Mouse (Mus musculus): ENCODE measurements at regions not wholly inside any gene's neighbourhood (a gene's known extent, or its start where the extent isn't known, plus 50 kb on each side); places are given as distances from the start of the nearest gene placed in this dataset.
A peak's percentile ranks its signal among the peaks of the same experiment; 100 is the strongest.

- Histone ChIP-seq H3K36me3 (ENCODE audit: control insufficient read depth, insufficient read depth, low read length) (no peaks in the 10 kb centered on the region), H3K27me3 (replicated peaks; ENCODE audit: control insufficient read depth, insufficient read depth, low read length) (no peaks in the 10 kb centered on the region), H3K4me3 (ENCODE audit: low read depth, low read length) (no peak overlapping the region), H3K4me1 (ENCODE audit: control insufficient read depth, insufficient read depth, low read length) (peaks cover 6% of the 10 kb centered on the region; the same call in 1 of the 2 replicates), H3K27ac (replicated peaks; ENCODE audit: low read depth, low read length) (no peak overlapping the region), H3K9ac (ENCODE audit: low read depth, low read length) (no peak overlapping the region), H3K9me3 (ENCODE audit: control insufficient read depth, low read length) (no peaks in the 10 kb centered on the region), H3K4me2 (ENCODE audit: low read depth, low read length) (no peak overlapping the region)
- no peak for ATAC-seq (ENCODE audit: low read depth)
- no peak for DNase-seq (ENCODE audit: low spot score)
Observed at GRCm38 (mm10) chr5:102306309-102306708, 174.9 kb upstream of the Arhgap24 start.

- H3K36me3 ChIP-seq (ENCODE audit: control insufficient read depth, insufficient read depth, low read length): no peaks in the 10 kb centered on the region
- H3K4me1 ChIP-seq (ENCODE audit: control insufficient read depth, insufficient read depth, low read length): peaks cover 6% of the 10 kb centered on the region; the same call in 1 of the 2 replicates
- ATAC-seq (ENCODE audit: low read depth): no peak
- no peaks in the 10 kb centered on the region for H3K9me3 ChIP-seq (ENCODE audit: control insufficient read depth, low read length)
- H3K4me2 ChIP-seq (ENCODE audit: low read depth, low read length): no peak overlapping the region
- DNase-seq (ENCODE audit: low spot score): no peak
- H3K27ac ChIP-seq (replicated peaks; ENCODE audit: low read depth, low read length): no peak overlapping the region
- H3K9ac ChIP-seq (ENCODE audit: low read depth, low read length): no peak overlapping the region
- 75% methylated on average over 3 of the region's 3 CpGs for WGBS
- no peak overlapping the region for H3K4me3 ChIP-seq (ENCODE audit: low read depth, low read length)
- H3K27me3 ChIP-seq (replicated peaks; ENCODE audit: control insufficient read depth, insufficient read depth, low read length): no peaks in the 10 kb centered on the region
Observed at GRCm38 (mm10) chr5:102306718-102307117, 174.5 kb upstream of the Arhgap24 start.

GRCm38 (mm10) chr5:102311570-102311969 lies 169.6 kb upstream of the Arhgap24 start:
- peaks cover 7% of the 10 kb centered on the region; the same call in 1 of the 2 replicates for H3K4me1 ChIP-seq (ENCODE audit: control insufficient read depth, insufficient read depth, low read length)
- H3K27me3 ChIP-seq (replicated peaks; ENCODE audit: control insufficient read depth, insufficient read depth, low read length): no peaks in the 10 kb centered on the region
- no peak overlapping the region for H3K4me3 ChIP-seq (ENCODE audit: low read depth, low read length)
- no peaks in the 10 kb centered on the region for H3K9me3 ChIP-seq (ENCODE audit: control insufficient read depth, low read length)
- no peak overlapping the region for H3K9ac ChIP-seq (ENCODE audit: low read depth, low read length)
- ATAC-seq (ENCODE audit: low read depth) (no peak), DNase-seq (ENCODE audit: low spot score) (no peak)
- no peaks in the 10 kb centered on the region for H3K36me3 ChIP-seq (ENCODE audit: control insufficient read depth, insufficient read depth, low read length)
- no peak overlapping the region for H3K27ac ChIP-seq (replicated peaks; ENCODE audit: low read depth, low read length)
- H3K4me2 ChIP-seq (ENCODE audit: low read depth, low read length): no peak overlapping the region

GRCm38 (mm10) chr5:102328197-102328784 lies 152.9 kb upstream of the Arhgap24 start:
- no peak overlapping the region for H3K4me2 ChIP-seq (ENCODE audit: low read depth, low read length)
- H3K4me3 ChIP-seq (ENCODE audit: low read depth, low read length): no peak overlapping the region
- no peak overlapping the region for H3K9ac ChIP-seq (ENCODE audit: low read depth, low read length)
- H3K4me1 ChIP-seq (ENCODE audit: control insufficient read depth, insufficient read depth, low read length): no peaks in the 10 kb centered on the region; the same call in 1 of the 2 replicates
- WGBS: 42% methylated on average over 2 of the region's 2 CpGs
- H3K36me3 ChIP-seq (ENCODE audit: control insufficient read depth, insufficient read depth, low read length): no peaks in the 10 kb centered on the region
- peak; percentile 47 for DNase-seq (ENCODE audit: low spot score)
- no peak for ATAC-seq (ENCODE audit: low read depth)
- H3K9me3 ChIP-seq (ENCODE audit: control insufficient read depth, low read length): no peaks in the 10 kb centered on the region
- no peaks in the 10 kb centered on the region for H3K27me3 ChIP-seq (replicated peaks; ENCODE audit: control insufficient read depth, insufficient read depth, low read length)
- no peak overlapping the region for H3K27ac ChIP-seq (replicated peaks; ENCODE audit: low read depth, low read length)

GRCm38 (mm10) chr5:102333894-102334293 lies 147.3 kb upstream of the Arhgap24 start:
- ATAC-seq (ENCODE audit: low read depth): no peak
- no peak overlapping the region for H3K4me3 ChIP-seq (ENCODE audit: low read depth, low read length)
- H3K4me2 ChIP-seq (ENCODE audit: low read depth, low read length): no peak overlapping the region
- no peak overlapping the region for H3K27ac ChIP-seq (replicated peaks; ENCODE audit: low read depth, low read length)
- no peaks in the 10 kb centered on the region for H3K9me3 ChIP-seq (ENCODE audit: control insufficient read depth, low read length)
- no peak overlapping the region for H3K9ac ChIP-seq (ENCODE audit: low read depth, low read length)
- H3K36me3 ChIP-seq (ENCODE audit: control insufficient read depth, insufficient read depth, low read length): no peaks in the 10 kb centered on the region
- WGBS: 76% methylated on average over 5 of the region's 5 CpGs
- no peaks in the 10 kb centered on the region for H3K4me1 ChIP-seq (ENCODE audit: control insufficient read depth, insufficient read depth, low read length)
- no peak for DNase-seq (ENCODE audit: low spot score)
- no peaks in the 10 kb centered on the region for H3K27me3 ChIP-seq (replicated peaks; ENCODE audit: control insufficient read depth, insufficient read depth, low read length)

- Histone ChIP-seq H3K27me3 (replicated peaks; ENCODE audit: control insufficient read depth, insufficient read depth, low read length) (no peaks in the 10 kb centered on the region), H3K9me3 (ENCODE audit: control insufficient read depth, low read length) (no peaks in the 10 kb centered on the region), H3K4me3 (ENCODE audit: low read depth, low read length) (no peak overlapping the region), H3K4me2 (ENCODE audit: low read depth, low read length) (no peak overlapping the region), H3K9ac (ENCODE audit: low read depth, low read length) (0 out of 2 replicates have a peak overlapping the region, but pooled peaks have one; percentile 8), H3K4me1 (ENCODE audit: control insufficient read depth, insufficient read depth, low read length) (no peaks in the 10 kb centered on the region), H3K36me3 (ENCODE audit: control insufficient read depth, insufficient read depth, low read length) (no peaks in the 10 kb centered on the region), H3K27ac (replicated peaks; ENCODE audit: low read depth, low read length) (no peak overlapping the region)
- DNase-seq (ENCODE audit: low spot score) (peak; percentile 44), ATAC-seq (ENCODE audit: low read depth) (no peak)
- WGBS: 43% methylated on average over 13 of the region's 13 CpGs
Observed at GRCm38 (mm10) chr5:102334442-102335197, 146.6 kb upstream of the Arhgap24 start.

- no peak overlapping the region for H3K27ac ChIP-seq (replicated peaks; ENCODE audit: low read depth, low read length)
- no peaks in the 10 kb centered on the region for H3K4me1 ChIP-seq (ENCODE audit: control insufficient read depth, insufficient read depth, low read length)
- no peak overlapping the region for H3K4me2 ChIP-seq (ENCODE audit: low read depth, low read length)
- 68% methylated on average over 3 of the region's 3 CpGs for WGBS
- 0 out of 2 replicates have a peak, but pooled peaks cover 4% of the 10 kb centered on the region for H3K9me3 ChIP-seq (ENCODE audit: control insufficient read depth, low read length)
- ATAC-seq (ENCODE audit: low read depth) (no peak), DNase-seq (ENCODE audit: low spot score) (peak; percentile 31)
- H3K9ac ChIP-seq (ENCODE audit: low read depth, low read length): no peak overlapping the region
- H3K4me3 ChIP-seq (ENCODE audit: low read depth, low read length): no peak overlapping the region
- no peaks in the 10 kb centered on the region for H3K36me3 ChIP-seq (ENCODE audit: control insufficient read depth, insufficient read depth, low read length)
- H3K27me3 ChIP-seq (replicated peaks; ENCODE audit: control insufficient read depth, insufficient read depth, low read length): no peaks in the 10 kb centered on the region
Observed at GRCm38 (mm10) chr5:102366481-102366880, 114.7 kb upstream of the Arhgap24 start.

GRCm38 (mm10) chr5:102373309-102373971 lies 107.8 kb upstream of the Arhgap24 start:
- 49% methylated on average over 6 of the region's 6 CpGs for WGBS
- ATAC-seq (ENCODE audit: low read depth): peak; percentile 88

More at GRCm38 (mm10) chr5:102373309-102373971, 107.8 kb upstream of the Arhgap24 start:
- no peaks in the 10 kb centered on the region for H3K36me3 ChIP-seq (ENCODE audit: control insufficient read depth, insufficient read depth, low read length)
- peak; percentile 91 for DNase-seq (ENCODE audit: low spot score)
- H3K4me2 ChIP-seq (ENCODE audit: low read depth, low read length): 0 out of 2 replicates have a peak overlapping the region, but pooled peaks have one; percentile 20
- no peak overlapping the region for H3K27ac ChIP-seq (replicated peaks; ENCODE audit: low read depth, low read length)
- peak overlapping the region; percentile 13; the same call in 1 of the 2 replicates for H3K4me3 ChIP-seq (ENCODE audit: low read depth, low read length)
- H3K27me3 ChIP-seq (replicated peaks; ENCODE audit: control insufficient read depth, insufficient read depth, low read length): no peaks in the 10 kb centered on the region
- H3K9me3 ChIP-seq (ENCODE audit: control insufficient read depth, low read length): no peaks in the 10 kb centered on the region
- H3K4me1 ChIP-seq (ENCODE audit: control insufficient read depth, insufficient read depth, low read length): no peaks in the 10 kb centered on the region
- H3K9ac ChIP-seq (ENCODE audit: low read depth, low read length): no peak overlapping the region

Measured in embryonic facial prominence, embryonic 14.5 days (tissue).